Mouse (Mus musculus) spleen, adult 2 months (tissue): Measurements from ENCODE around the gene Gstm4. TPM values are rescaled to one million over a fixed set of nuclear protein-coding genes. Genes with fewer than 3 reads are reported as not detected.

Experiments used
- DNase-seq, 2 experiments: peaks; one replicate each; pipeline versions ENCODE4 v3.0.0 to v3.0.0-alpha.2; 2012 to 2021; ENCODE audit warnings: low spot score in 2 of 2, low read depth in 1 of 2
- H3K27ac ChIP-seq: fragments of 200-500 bp; 2 replicates; pipeline ENCODE4 v1.5.1; 2012; ENCODE audit warnings: low read length, inconsistent platforms; ENCODE audit not compliant: insufficient read depth
- H3K27me3 ChIP-seq: fragments of 200-500 bp; 2 replicates; pipeline ENCODE4 v1.6.1; 2012; ENCODE audit warnings: mild to moderate bottlenecking, moderate library complexity, low read length, inconsistent platforms; ENCODE audit not compliant: control insufficient read depth, insufficient read depth
- H3K36me3 ChIP-seq: fragments of 200-500 bp; 2 replicates; pipeline ENCODE4 v1.6.1; 2012; ENCODE audit warnings: mild to moderate bottlenecking, low read length, inconsistent platforms; ENCODE audit not compliant: control insufficient read depth, insufficient read depth
- H3K4me1 ChIP-seq: fragments of 200-500 bp; 2 replicates; pipeline ENCODE4 v1.6.1; 2011; ENCODE audit warnings: inconsistent platforms; ENCODE audit not compliant: control insufficient read depth, insufficient read depth, insufficient read length
- H3K4me3 ChIP-seq: fragments of 200-500 bp; 2 replicates; pipeline ENCODE4 v1.5.1; 2011; ENCODE audit warnings: mild to moderate bottlenecking, inconsistent platforms; ENCODE audit not compliant: insufficient read depth, insufficient read length; ENCODE audit errors: extremely low read depth
- CTCF ChIP-seq: fragments of 200-500 bp; IDR thresholded peaks from 2 replicates; pipeline ENCODE4 v1.5.1; 2011; ENCODE audit warnings: mild to moderate bottlenecking, inconsistent platforms; ENCODE audit not compliant: insufficient read depth, insufficient read length, insufficient replicate concordance; ENCODE audit errors: extremely low read depth
- POLR2A ChIP-seq: fragments of 200-500 bp; IDR thresholded peaks from 2 replicates; pipeline ENCODE4 v1.6.1; 2011; ENCODE audit warnings: low read depth, low read length, inconsistent platforms
- WGBS: fragments of 180-500 bp; shearing (Covaris S2); methylation state at CpG from one replicate; pipeline ENCODE4 v1.1.7; 2018; 5-methylcytosine and 5-hydroxymethylcytosine counted together
- polyA plus RNA-seq: library from polyadenylated mRNA; depleted of rRNA; stranded (reverse); fragments of >200 nt; gene quantifications from 2 replicates; pipeline ENCODE4 v1.2.3, GENCODE M21; 2012

Gene Gstm4
- polyA plus RNA-seq, 1 experiment, result 4.6 TPM

- Histone ChIP-seq H3K36me3 (no peaks in the 10 kb centered on the region), H3K27me3 (no peaks in the 10 kb centered on the region), H3K27ac (no peak overlapping the region), H3K4me3 (no peak overlapping the region), H3K4me1 (0 out of 2 replicates have a peak, but pooled peaks cover 3% of the 10 kb centered on the region)
- TF ChIP-seq CTCF (no peak), POLR2A (no peak)
- no peak for DNase-seq
- 85% methylated on average over 8 of the region's 8 CpGs for WGBS
Measured at GRCm38 (mm10) chr3:108062648-108063047, 18.0 kb upstream of the Gstm4 start.

- H3K36me3 ChIP-seq, result no peaks in the 10 kb centered on the region
- no peak for TF ChIP-seq CTCF
- TF ChIP-seq POLR2A, result no peak
- no peak overlapping the region for H3K27ac ChIP-seq
- 0 out of 2 replicates have a peak, but pooled peaks cover 3% of the 10 kb centered on the region for H3K4me1 ChIP-seq
- no peaks in the 10 kb centered on the region for H3K27me3 ChIP-seq
- no peak overlapping the region for H3K4me3 ChIP-seq
- peak; percentile 38 to 61 for DNase-seq
- WGBS, result 4% methylated on average over 7 of the region's 7 CpGs
Measured at GRCm38 (mm10) chr3:108061420-108061819, 16.7 kb upstream of the Gstm4 start.

GRCm38 (mm10) chr3:108050493-108050892, 5.8 kb upstream of the Gstm4 start:
- H3K4me3 ChIP-seq, result no peak overlapping the region
- H3K36me3 ChIP-seq, result no peaks in the 10 kb centered on the region
- TF ChIP-seq CTCF, result no peak
- no peak for TF ChIP-seq POLR2A
- no peak for DNase-seq
- 84% methylated on average over 5 of the region's 5 CpGs for WGBS
- H3K27me3 ChIP-seq, result no peaks in the 10 kb centered on the region
- H3K4me1 ChIP-seq, result no peaks in the 10 kb centered on the region
- no peak overlapping the region for H3K27ac ChIP-seq

- 68% methylated on average over 3 of the region's 3 CpGs for WGBS
- no peak for TF ChIP-seq POLR2A
- no peak for TF ChIP-seq CTCF
- Histone ChIP-seq H3K36me3 (no peaks in the 10 kb centered on the region), H3K4me1 (peaks cover 3% of the 10 kb centered on the region; the same call in 1 of the 2 replicates), H3K27ac (no peak overlapping the region), H3K27me3 (no peaks in the 10 kb centered on the region), H3K4me3 (no peak overlapping the region)
- DNase-seq, result no peak
Measured at GRCm38 (mm10) chr3:108048306-108048705, 3.6 kb upstream of the Gstm4 start.

DNA sequence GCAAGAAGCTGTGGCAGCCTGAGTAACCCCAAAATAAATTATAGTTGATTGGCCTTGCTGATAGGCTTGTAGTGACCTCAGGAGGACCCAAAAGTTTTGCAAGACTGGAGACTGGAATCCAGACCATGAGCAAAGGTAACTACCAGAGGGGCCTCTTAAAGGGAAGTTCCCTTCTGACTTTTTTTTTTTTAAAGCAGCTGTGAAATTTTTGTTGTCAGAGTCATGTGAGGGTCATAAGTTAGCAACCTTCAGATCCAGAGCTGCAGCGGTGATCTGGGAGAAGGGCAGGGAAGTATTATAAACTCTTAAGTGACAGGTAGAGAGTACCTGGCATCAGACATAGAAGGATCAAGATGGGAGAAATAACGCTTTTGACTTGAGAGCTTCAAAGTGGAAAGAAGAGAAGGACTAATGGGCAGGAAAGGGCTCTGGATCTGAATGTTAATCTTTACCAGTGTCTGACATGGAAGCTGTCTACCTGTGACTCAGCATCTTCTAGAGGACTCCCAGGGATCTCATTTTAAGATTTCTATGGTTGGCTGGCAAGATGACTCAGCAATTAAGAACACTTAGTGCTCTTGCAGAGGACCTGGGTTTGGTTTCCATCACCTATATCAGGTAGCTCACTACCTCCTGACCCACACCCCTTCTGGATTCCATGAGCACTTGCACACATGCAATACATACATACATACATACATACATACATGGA, 2.4 kb upstream of the Gstm4 start:
- H3K4me3 ChIP-seq, result no peak overlapping the region
- H3K4me1 ChIP-seq, result peaks cover 3% of the 10 kb centered on the region; the same call in 1 of the 2 replicates
- DNase-seq, result no peak
- H3K27ac ChIP-seq, result no peak overlapping the region
- no peaks in the 10 kb centered on the region for H3K27me3 ChIP-seq
- WGBS, result 74% methylated on average over 2 of the region's 2 CpGs
- no peaks in the 10 kb centered on the region for H3K36me3 ChIP-seq
- TF ChIP-seq CTCF (no peak), POLR2A (no peak)

DNA sequence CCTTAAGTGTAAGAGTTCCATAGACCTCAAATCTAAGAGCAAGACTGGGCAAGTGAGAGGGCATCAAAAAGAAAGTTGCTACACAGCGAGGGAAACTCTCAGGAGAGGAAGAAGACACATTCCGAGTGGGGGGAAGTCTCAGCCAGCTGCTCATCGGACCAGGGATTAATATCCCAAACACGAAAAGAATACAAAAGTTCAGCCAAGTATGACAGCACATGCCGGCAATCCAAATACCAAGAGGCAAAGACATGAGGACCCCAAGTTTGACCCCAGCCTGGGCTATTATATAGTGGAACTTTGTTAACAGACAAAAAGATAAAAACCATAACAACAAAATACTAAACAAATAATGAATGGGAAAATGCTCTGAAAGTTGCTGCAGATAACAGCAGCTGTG, 11.5 kb downstream of the Gstm4 start:
- H3K27ac ChIP-seq, result no peak overlapping the region
- no peaks in the 10 kb centered on the region; the same call in 1 of the 2 replicates for H3K27me3 ChIP-seq
- 81% methylated on average over 5 of the region's 5 CpGs for WGBS
- H3K4me3 ChIP-seq, result no peak overlapping the region
- no peaks in the 10 kb centered on the region for H3K36me3 ChIP-seq
- TF ChIP-seq CTCF (no peak), POLR2A (no peak)
- H3K4me1 ChIP-seq, result no peaks in the 10 kb centered on the region
- DNase-seq, result no peak

GRCm38 (mm10) chr3:108032113-108032512, 12.6 kb downstream of the Gstm4 start:
- TF ChIP-seq CTCF, result no peak
- TF ChIP-seq POLR2A, result no peak
- H3K27me3 ChIP-seq, result no peaks in the 10 kb centered on the region; the same call in 1 of the 2 replicates
- no peaks in the 10 kb centered on the region for H3K36me3 ChIP-seq
- no peak overlapping the region for H3K4me3 ChIP-seq
- H3K27ac ChIP-seq, result no peak overlapping the region
- no peaks in the 10 kb centered on the region for H3K4me1 ChIP-seq
- no peak for DNase-seq
